Mouse (Mus musculus) cortical plate, adult 2 months (tissue): Measurements from ENCODE around the gene Bud13. TPM values are rescaled to one million over a fixed set of nuclear protein-coding genes. Genes with fewer than 3 reads are reported as not detected.
"Not testable (repeated sequence)": the region's sequence is repeated elsewhere in the genome, so short reads cannot be mapped to it uniquely, and the experiment has no call there.

Experiments
- H3K27ac ChIP-seq: fragments of 200-500 bp; 2 replicates; pipeline ENCODE4 v1.5.1; 2012; ENCODE audit warnings: low read length, control low read depth, inconsistent platforms; ENCODE audit not compliant: insufficient read depth
- H3K4me1 ChIP-seq: fragments of 200-500 bp; 2 replicates; pipeline ENCODE4 v1.6.1; 2011; ENCODE audit warnings: low read length; ENCODE audit not compliant: control insufficient read depth, insufficient read depth
- H3K4me3 ChIP-seq: fragments of 200-500 bp; 2 replicates; pipeline ENCODE4 v1.5.1; 2011; ENCODE audit warnings: mild to moderate bottlenecking, low read length, control low read depth; ENCODE audit not compliant: insufficient read depth
- CTCF ChIP-seq: fragments of 200-500 bp; IDR thresholded peaks from 2 replicates; pipeline ENCODE4 v1.5.1; 2011; ENCODE audit warnings: mild to moderate bottlenecking, control low read depth, low read length; ENCODE audit not compliant: insufficient read depth; ENCODE audit errors: extremely low read depth
- POLR2A ChIP-seq: fragments of 200-500 bp; IDR thresholded peaks from 2 replicates; pipeline ENCODE4 v1.6.1; 2011; ENCODE audit warnings: mild to moderate bottlenecking, low read length, control low read depth; ENCODE audit not compliant: insufficient read depth; ENCODE audit errors: extremely low read depth
- polyA plus RNA-seq: library from polyadenylated mRNA; depleted of rRNA; stranded (reverse); fragments of >200 nt; gene quantifications from 2 replicates; pipeline ENCODE4 v1.2.3, GENCODE M21; 2012; rRNA removed

Bud13 gene
- polyA plus RNA-seq, 1 experiment: 9.3 TPM

GRCm38 (mm10) chr9:46334471-46335025 is 51.7 kb downstream of the Bud13 start:
- no peak for TF ChIP-seq POLR2A
- TF ChIP-seq CTCF: no peak
- Histone ChIP-seq H3K27ac (no peak overlapping the region), H3K4me3 (no peak overlapping the region), H3K4me1 (peaks cover 2% of the 10 kb centered on the region; the same call in 1 of the 2 replicates)

GRCm38 (mm10) chr9:46335461-46335995 is 52.7 kb downstream of the Bud13 start:
- no peak overlapping the region for H3K27ac ChIP-seq
- no peak overlapping the region for H3K4me3 ChIP-seq
- no peak for TF ChIP-seq POLR2A
- TF ChIP-seq CTCF: no peak
- H3K4me1 ChIP-seq: peaks cover 2% of the 10 kb centered on the region; the same call in 1 of the 2 replicates

GRCm38 (mm10) chr9:46336294-46336693 is 53.5 kb downstream of the Bud13 start:
- H3K27ac ChIP-seq, H3K4me1 ChIP-seq, H3K4me3 ChIP-seq: not testable (repeated sequence)

GRCm38 (mm10) chr9:46337331-46337730 is 54.5 kb downstream of the Bud13 start:
- Histone ChIP-seq H3K4me3 (no peak overlapping the region), H3K4me1 (peaks cover 2% of the 10 kb centered on the region; the same call in 1 of the 2 replicates), H3K27ac (no peak overlapping the region)
- TF ChIP-seq CTCF: no peak
- TF ChIP-seq POLR2A: no peak

GRCm38 (mm10) chr9:46337852-46338291 is 55.1 kb downstream of the Bud13 start:
- TF ChIP-seq CTCF (no peak), POLR2A (no peak)
- Histone ChIP-seq H3K4me1 (peaks cover 2% of the 10 kb centered on the region; the same call in 1 of the 2 replicates), H3K27ac (no peak overlapping the region), H3K4me3 (no peak overlapping the region)

- Histone ChIP-seq H3K4me3 (no peak overlapping the region), H3K27ac (no peak overlapping the region), H3K4me1 (peaks cover 2% of the 10 kb centered on the region; the same call in 1 of the 2 replicates)
- TF ChIP-seq POLR2A (no peak), CTCF (no peak)
Observed at GRCm38 (mm10) chr9:46338384-46338783, 55.6 kb downstream of the Bud13 start.

- no peak for TF ChIP-seq POLR2A
- TF ChIP-seq CTCF: no peak
- no peak overlapping the region for H3K27ac ChIP-seq
- H3K4me3 ChIP-seq: no peak overlapping the region
- peaks cover 2% of the 10 kb centered on the region; the same call in 1 of the 2 replicates for H3K4me1 ChIP-seq
Observed at GRCm38 (mm10) chr9:46339051-46339652, 56.3 kb downstream of the Bud13 start.

GRCm38 (mm10) chr9:46345887-46346665 is 63.3 kb downstream of the Bud13 start:
- H3K27ac ChIP-seq: no peak overlapping the region
- H3K4me1 ChIP-seq: peaks cover 4% of the 10 kb centered on the region; the same call in 1 of the 2 replicates
- TF ChIP-seq POLR2A (no peak), CTCF (no peak)
- H3K4me3 ChIP-seq: no peak overlapping the region

Other genes with a start within 250 kb of the Bud13 start
- gene Apoa1, start 54.4 kb upstream of the Bud13 start, polyA plus RNA-seq: 2.0 and 2.4 TPM in 2 replicates
- gene Apoc3, start 47.4 kb upstream of the Bud13 start, polyA plus RNA-seq: 0.96 and 1.1 TPM in 2 replicates
- gene Apoa4, start 42.3 kb upstream of the Bud13 start, polyA plus RNA-seq: 0.04 and 0.13 TPM in 2 replicates
- not detected in 2 replicates for gene Apoa5, start 14.4 kb upstream of the Bud13 start, polyA plus RNA-seq
- 42.2 and 43.5 TPM in 2 replicates for gene Zpr1, start 9.9 kb upstream of the Bud13 start, polyA plus RNA-seq
- 0.06 and 0.42 TPM in 2 replicates for gene 4931429L15Rik, start 37.0 kb downstream of the Bud13 start, polyA plus RNA-seq